Mouse (Mus musculus) small intestine, adult 2 months (tissue): ENCODE data around the gene Sgca. TPM values are rescaled to one million over a fixed set of nuclear protein-coding genes. Genes with fewer than 3 reads are reported as not detected.

Source experiments
- H3K27ac ChIP-seq: fragments of 200-500 bp; 2 replicates; pipeline ENCODE4 v1.5.1; 2012; ENCODE audit warnings: low read depth, low read length, control low read depth, inconsistent platforms; ENCODE audit not compliant: insufficient read depth
- H3K27me3 ChIP-seq: fragments of 200-500 bp; 2 replicates; pipeline ENCODE4 v1.6.1; 2012; ENCODE audit warnings: mild to moderate bottlenecking, moderate library complexity, low read length, inconsistent platforms; ENCODE audit not compliant: control insufficient read depth, insufficient read depth
- H3K36me3 ChIP-seq: fragments of 200-500 bp; 2 replicates; pipeline ENCODE4 v1.6.1; 2012; ENCODE audit warnings: mild to moderate bottlenecking, low read length, control low read depth, inconsistent platforms; ENCODE audit not compliant: control insufficient read depth, insufficient read depth
- H3K4me1 ChIP-seq: fragments of 200-500 bp; 2 replicates; pipeline ENCODE4 v1.6.1; 2012; ENCODE audit warnings: low read length, inconsistent platforms, mixed read lengths; ENCODE audit not compliant: control insufficient read depth, insufficient read depth, insufficient read length
- H3K4me3 ChIP-seq: fragments of 200-500 bp; 2 replicates; pipeline ENCODE4 v1.5.1; 2012; ENCODE audit warnings: low read depth, mild to moderate bottlenecking, control low read depth, inconsistent platforms, low read length, moderate library complexity
- CTCF ChIP-seq: fragments of 200-500 bp; IDR thresholded peaks from 2 replicates; pipeline ENCODE4 v1.5.1; 2012; ENCODE audit warnings: low read depth, mild to moderate bottlenecking, control low read depth, inconsistent platforms, low read length, moderate library complexity, mixed read lengths; ENCODE audit not compliant: insufficient replicate concordance, insufficient read length; ENCODE audit errors: extremely low read depth
- POLR2A ChIP-seq: fragments of 200-500 bp; IDR thresholded peaks from 2 replicates; pipeline ENCODE4 v1.6.1; 2012; ENCODE audit warnings: low read depth, mild to moderate bottlenecking, control low read depth, inconsistent platforms, low read length, moderate library complexity
- WGBS: fragments of 180-500 bp; shearing (Covaris S2); methylation state at CpG from one replicate; pipeline ENCODE4 v1.1.7; 2018; 5-methylcytosine and 5-hydroxymethylcytosine counted together
- polyA plus RNA-seq: library from polyadenylated mRNA; depleted of rRNA; stranded (reverse); fragments of >200 nt; gene quantifications from 2 replicates; pipeline ENCODE4 v1.2.3, GENCODE M21; 2012

The Sgca gene
- polyA plus RNA-seq, 1 experiment, result 1.7 TPM

GRCm38 (mm10) chr11:94985822-94986221 lies 9.7 kb upstream of the Sgca start:
- Histone ChIP-seq H3K27me3 (no peaks in the 10 kb centered on the region), H3K36me3 (no peaks in the 10 kb centered on the region), H3K27ac (no peak overlapping the region), H3K4me1 (peaks cover 11% of the 10 kb centered on the region; the same call in 1 of the 2 replicates), H3K4me3 (no peak overlapping the region)
- no peak for TF ChIP-seq CTCF
- TF ChIP-seq POLR2A, result no peak
- 71% methylated on average over 5 of the region's 5 CpGs for WGBS

GRCm38 (mm10) chr11:94985140-94985539 lies 9.0 kb upstream of the Sgca start:
- TF ChIP-seq POLR2A, result no peak
- TF ChIP-seq CTCF, result no peak
- Histone ChIP-seq H3K4me3 (no peak overlapping the region), H3K4me1 (peaks cover 10% of the 10 kb centered on the region; the same call in 1 of the 2 replicates), H3K36me3 (no peaks in the 10 kb centered on the region), H3K27me3 (no peaks in the 10 kb centered on the region), H3K27ac (no peak overlapping the region)
- whole genome bisulfite sequencing, result 29% methylated on average over 1 of the region's 1 CpGs

GRCm38 (mm10) chr11:94979462-94980179 lies 3.5 kb upstream of the Sgca start:
- no peak overlapping the region for H3K27ac ChIP-seq
- no peaks in the 10 kb centered on the region for H3K4me1 ChIP-seq
- WGBS, result 80% methylated on average over 11 of the region's 11 CpGs

GRCm38 (mm10) chr11:94978947-94979346 lies 2.8 kb upstream of the Sgca start:
- under 1% methylated on average over 20 of the region's 20 CpGs for WGBS
- Histone ChIP-seq H3K4me3 (peak overlapping the region; percentile 25), H3K36me3 (no peaks in the 10 kb centered on the region), H3K4me1 (no peaks in the 10 kb centered on the region), H3K27me3 (no peaks in the 10 kb centered on the region), H3K27ac (no peak overlapping the region)
- TF ChIP-seq CTCF, result peak; percentile 98; the same call in 1 of the 2 replicates
- TF ChIP-seq POLR2A, result no peak

More at GRCm38 (mm10) chr11:94979462-94980179, 3.5 kb upstream of the Sgca start:
- Histone ChIP-seq H3K36me3 (no peaks in the 10 kb centered on the region), H3K27me3 (no peaks in the 10 kb centered on the region), H3K4me3 (no peak overlapping the region)
- no peak for TF ChIP-seq POLR2A
- TF ChIP-seq CTCF, result no peak

- Histone ChIP-seq H3K27me3 (no peaks in the 10 kb centered on the region), H3K36me3 (no peaks in the 10 kb centered on the region), H3K27ac (no peak overlapping the region), H3K4me3 (no peak overlapping the region), H3K4me1 (no peaks in the 10 kb centered on the region)
- TF ChIP-seq POLR2A, result no peak
- WGBS, result 40% methylated on average over 9 of the region's 9 CpGs
Measured at GRCm38 (mm10) chr11:94978178-94978915, 2.2 kb upstream of the Sgca start.

- Histone ChIP-seq H3K36me3 (no peaks in the 10 kb centered on the region), H3K4me3 (no peak overlapping the region), H3K27me3 (no peaks in the 10 kb centered on the region; the same call in 1 of the 2 replicates), H3K4me1 (peaks cover 2% of the 10 kb centered on the region; the same call in 1 of the 2 replicates), H3K27ac (no peak overlapping the region)
- WGBS, result 78% methylated on average over 2 of the region's 2 CpGs
- TF ChIP-seq CTCF, result no peak
- TF ChIP-seq POLR2A, result no peak
Measured at GRCm38 (mm10) chr11:94974951-94975350, 1.2 kb downstream of the Sgca start.

- Histone ChIP-seq H3K27ac (no peak overlapping the region), H3K27me3 (no peaks in the 10 kb centered on the region; the same call in 1 of the 2 replicates), H3K36me3 (no peaks in the 10 kb centered on the region), H3K4me1 (peaks cover 2% of the 10 kb centered on the region; the same call in 1 of the 2 replicates), H3K4me3 (no peak overlapping the region)
- 60% methylated on average over 4 of the region's 4 CpGs for WGBS
- no peak for TF ChIP-seq CTCF
- TF ChIP-seq POLR2A, result no peak
Measured at GRCm38 (mm10) chr11:94973313-94973712, 2.8 kb downstream of the Sgca start.
